Mouse (Mus musculus): ENCODE data around the gene 1700066M21Rik.
A peak's percentile ranks its signal among the peaks of the same experiment; 100 is the strongest.

Gene 1700066M21Rik

GRCm38 (mm10) chr1:57377376-57378341 lies at the start of gene 1700066M21Rik:
1700066M21Rik (plus strand) TSS chr1:57377620.
- peak; percentile 78 for DNase-seq (ENCODE audit: low read depth)

- no peak for DNase-seq (ENCODE audit: low read depth)
Measured at GRCm38 (mm10) chr1:57329285-57330093, 47.9 kb upstream of the 1700066M21Rik start.

- no peak for DNase-seq (ENCODE audit: low read depth)
Measured at GRCm38 (mm10) chr1:57330228-57330627, 47.2 kb upstream of the 1700066M21Rik start.

- DNase-seq (ENCODE audit: low read depth) = no peak
Measured at GRCm38 (mm10) chr1:57332040-57332439, 45.4 kb upstream of the 1700066M21Rik start.

GRCm38 (mm10) chr1:57333550-57334213 lies 43.7 kb upstream of the 1700066M21Rik start:
- DNase-seq (ENCODE audit: low read depth) = no peak

- no peak for DNase-seq (ENCODE audit: low read depth)
Measured at GRCm38 (mm10) chr1:57335200-57335599, 42.2 kb upstream of the 1700066M21Rik start.

GRCm38 (mm10) chr1:57339156-57339796 lies 38.1 kb upstream of the 1700066M21Rik start:
- peak; percentile 4 for DNase-seq (ENCODE audit: low read depth)

GRCm38 (mm10) chr1:57341197-57341596 lies 36.2 kb upstream of the 1700066M21Rik start:
- no peak for DNase-seq (ENCODE audit: low read depth)

GRCm38 (mm10) chr1:57347487-57347886 lies 29.9 kb upstream of the 1700066M21Rik start:
- no peak for DNase-seq (ENCODE audit: low read depth)

- DNase-seq (ENCODE audit: low read depth) = no peak
Measured at GRCm38 (mm10) chr1:57351941-57352340, 25.5 kb upstream of the 1700066M21Rik start.

- DNase-seq (ENCODE audit: low read depth) = no peak
Measured at GRCm38 (mm10) chr1:57358546-57358945, 18.9 kb upstream of the 1700066M21Rik start.

- DNase-seq (ENCODE audit: low read depth) = no peak
Measured at GRCm38 (mm10) chr1:57367446-57367845, 10.0 kb upstream of the 1700066M21Rik start.

- no peak for DNase-seq (ENCODE audit: low read depth)
Measured at GRCm38 (mm10) chr1:57369111-57369510, 8.3 kb upstream of the 1700066M21Rik start.

GRCm38 (mm10) chr1:57370451-57370850 lies 7.0 kb upstream of the 1700066M21Rik start:
- no peak for DNase-seq (ENCODE audit: low read depth)

- no peak for DNase-seq (ENCODE audit: low read depth)
Measured at GRCm38 (mm10) chr1:57375276-57375675, 2.1 kb upstream of the 1700066M21Rik start.

GRCm38 (mm10) chr1:57376806-57377205 lies 614 bp upstream of the 1700066M21Rik start:
- peak; percentile 3 for DNase-seq (ENCODE audit: low read depth)

- no peak for DNase-seq (ENCODE audit: low read depth)
Measured at GRCm38 (mm10) chr1:57386519-57386918, 9.1 kb downstream of the 1700066M21Rik start.

GRCm38 (mm10) chr1:57387876-57388275 lies 10.5 kb downstream of the 1700066M21Rik start:
- no peak for DNase-seq (ENCODE audit: low read depth)

GRCm38 (mm10) chr1:57388402-57389155 lies 11.2 kb downstream of the 1700066M21Rik start:
- no peak for DNase-seq (ENCODE audit: low read depth)

- DNase-seq (ENCODE audit: low read depth) = no peak
Measured at GRCm38 (mm10) chr1:57390993-57391790, 13.8 kb downstream of the 1700066M21Rik start.

All from naive thymus-derived CD4-positive, alpha-beta T cell, adult 2 months (primary cell).